Mouse (Mus musculus): ENCODE data around the gene Phb.

Phb gene

GRCm38 (mm10) chr11:95713225-95713810, 46.6 kb downstream of the Phb start:
- no peak for DNase-seq

GRCm38 (mm10) chr11:95713811-95714241, 47.1 kb downstream of the Phb start:
- peak; percentile 50 for DNase-seq

GRCm38 (mm10) chr11:95714411-95714810, 47.7 kb downstream of the Phb start:
- no peak for DNase-seq

- DNase-seq: no peak
These were observed 49.4 kb downstream of the Phb start for GRCm38 (mm10) chr11:95716136-95716535.

- DNase-seq: peak; percentile 50
These were observed 52.6 kb downstream of the Phb start for GRCm38 (mm10) chr11:95719356-95719755.

- DNase-seq: no peak
These were observed 56.5 kb downstream of the Phb start, which contains the start of gene B130006D01Rik for GRCm38 (mm10) chr11:95723287-95723686. Gene B130006D01Rik, plus strand, starts transcription at chr11:95723587.

- no peak for DNase-seq
These were observed 57.7 kb downstream of the Phb start for GRCm38 (mm10) chr11:95724466-95724865.

GRCm38 (mm10) chr11:95726156-95726555, 59.4 kb downstream of the Phb start:
- DNase-seq: no peak

GRCm38 (mm10) chr11:95727947-95728346, 61.2 kb downstream of the Phb start:
- DNase-seq: no peak

- no peak for DNase-seq
These were observed 62.5 kb downstream of the Phb start for GRCm38 (mm10) chr11:95728916-95729907.
